In the genomic region with DNA sequence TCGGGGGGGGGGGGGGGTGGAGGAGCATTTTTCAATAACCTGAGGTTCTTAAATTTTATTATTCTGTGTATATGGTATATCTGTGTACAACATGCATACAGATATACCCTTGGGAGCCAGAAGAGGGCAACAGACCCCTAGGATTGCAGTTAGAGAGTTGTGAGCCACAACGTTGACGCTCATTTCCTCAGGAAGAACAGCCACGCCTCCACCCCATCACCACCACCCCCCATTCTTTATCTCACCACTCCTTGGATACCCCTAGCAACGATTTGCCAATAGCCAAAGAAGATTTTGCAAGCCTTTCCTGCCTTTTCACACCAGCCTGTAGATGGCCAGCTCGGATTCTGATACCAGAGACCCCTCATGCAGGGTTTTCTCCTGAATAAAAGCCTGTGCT, we compare ENCODE assay signal across 10 mouse cellular contexts. TPM values are rescaled to one million over a fixed set of nuclear protein-coding genes. Genes with fewer than 3 reads are reported as not detected.
DNase-seq lines count a peak whose midpoint lies in the region; ATAC-seq lines count a peak whose summit lies in the region.
"Had no signal": no experiment of that assay in that cellular context is flagged by ENCODE, and none has a peak within 500 bp of the region (broad histone marks: within the 10 kb centered on the region; RNA-seq: fewer than 3 reads in every experiment).

No protein-coding gene starts in this region.

- DNase-seq in kidney, adult 11 months: no peak
- peak; percentile 13 for DNase-seq in MN1 (ENCODE audit: low spot score)
- DNase-seq in forebrain, embryonic 14.5 days (ENCODE audit: low spot score): peak; percentile 56
- DNase-seq in frontal cortex, postnatal 25 days (ENCODE audit: low spot score in 2 of 2): no peak
- DNase-seq in frontal cortex, postnatal 36 days (ENCODE audit: low spot score in 2 of 2): no peak
- no peak for DNase-seq in layer of hippocampus, postnatal 36 days

- H3K27ac ChIP-seq in kidney, embryonic 14.5 days (ENCODE audit: low read depth, low read length): no peak overlapping the region
- H3K27ac ChIP-seq in forebrain, embryonic 14.5 days (ENCODE audit: low read depth, low read length): 0 out of 2 replicates have a peak overlapping the region, but pooled peaks have one; percentile 11
- no peak overlapping the region for H3K27ac ChIP-seq in midbrain, embryonic 12.5 days (replicated peaks)
- H3K27ac ChIP-seq: embryonic facial prominence, embryonic 12.5 days had no signal

- no peak overlapping the region for H3K4me3 ChIP-seq in kidney, embryonic 14.5 days (ENCODE audit: low read length)
- H3K4me3 ChIP-seq in forebrain, embryonic 14.5 days (ENCODE audit: low read depth, low read length): no peak overlapping the region
- H3K4me3 ChIP-seq in midbrain, embryonic 12.5 days: no peak overlapping the region
- H3K4me3 ChIP-seq: embryonic facial prominence, embryonic 12.5 days had no signal

- 0 out of 2 replicates have a peak, but pooled peaks have one; percentile 39 for ATAC-seq in kidney, embryonic 14.5 days (ENCODE audit: low FRiP score, low TSS enrichment)
- peak; percentile 46; the same call in 1 of the 2 replicates for ATAC-seq in forebrain, embryonic 14.5 days
- 0 out of 2 replicates have a peak, but pooled peaks have one; percentile 34 for ATAC-seq in midbrain, embryonic 12.5 days (ENCODE audit: low FRiP score, low read depth)

- no peaks in the 10 kb centered on the region for H3K27me3 ChIP-seq in kidney, embryonic 14.5 days (ENCODE audit: control insufficient read depth, insufficient read depth, low read length)
- H3K27me3 ChIP-seq in forebrain, embryonic 14.5 days (replicated peaks; ENCODE audit: control insufficient read depth, insufficient read depth, low read length): no peaks in the 10 kb centered on the region
- H3K27me3 ChIP-seq in midbrain, embryonic 12.5 days: no peaks in the 10 kb centered on the region
- H3K27me3 ChIP-seq: embryonic facial prominence, embryonic 12.5 days had no signal

- H3K36me3 ChIP-seq in kidney, embryonic 14.5 days (ENCODE audit: control insufficient read depth, insufficient read depth, low read length): no peaks in the 10 kb centered on the region
- no peaks in the 10 kb centered on the region for H3K36me3 ChIP-seq in forebrain, embryonic 14.5 days (ENCODE audit: control insufficient read depth, insufficient read depth, low read length)
- H3K36me3 ChIP-seq in midbrain, embryonic 12.5 days: no peaks in the 10 kb centered on the region
- H3K36me3 ChIP-seq: embryonic facial prominence, embryonic 12.5 days had no signal

- WGBS in kidney, embryonic 14.5 days: 4% methylated on average over 6 of the region's 6 CpGs
- WGBS in forebrain, embryonic 14.5 days: 2% methylated on average over 6 of the region's 6 CpGs
- 6% methylated on average over 6 of the region's 6 CpGs for WGBS in midbrain, embryonic 12.5 days

- no peaks in the 10 kb centered on the region for H3K4me1 ChIP-seq in kidney, embryonic 14.5 days (ENCODE audit: control insufficient read depth, insufficient read depth, low read length)
- H3K4me1 ChIP-seq in forebrain, embryonic 14.5 days (ENCODE audit: control insufficient read depth, insufficient read depth, low read length): no peaks in the 10 kb centered on the region
- H3K4me1 ChIP-seq in midbrain, embryonic 12.5 days: peaks cover 4% of the 10 kb centered on the region; the same call in 1 of the 2 replicates

- no peak overlapping the region for H3K4me2 ChIP-seq in kidney, embryonic 14.5 days (replicated peaks; ENCODE audit: low read depth, low read length)
- no peak overlapping the region for H3K4me2 ChIP-seq in forebrain, embryonic 14.5 days (ENCODE audit: low read length)
- H3K4me2 ChIP-seq in midbrain, embryonic 12.5 days (replicated peaks): no peak overlapping the region
- H3K4me2 ChIP-seq: embryonic facial prominence, embryonic 12.5 days had no signal

- H3K9me3 ChIP-seq in kidney, embryonic 14.5 days (ENCODE audit: control insufficient read depth, low read length): no peaks in the 10 kb centered on the region
- H3K9me3 ChIP-seq in forebrain, embryonic 14.5 days (replicated peaks; ENCODE audit: control insufficient read depth, low read length): no peaks in the 10 kb centered on the region
- no peaks in the 10 kb centered on the region for H3K9me3 ChIP-seq in midbrain, embryonic 12.5 days
- H3K9me3 ChIP-seq: embryonic facial prominence, embryonic 12.5 days had no signal

- H3K9ac ChIP-seq in kidney, embryonic 14.5 days (ENCODE audit: low read depth, low read length): no peak overlapping the region
- H3K9ac ChIP-seq in forebrain, embryonic 14.5 days (ENCODE audit: low read length): no peak overlapping the region
- no peak overlapping the region for H3K9ac ChIP-seq in midbrain, embryonic 12.5 days (replicated peaks)
- H3K9ac ChIP-seq: embryonic facial prominence, embryonic 12.5 days had no signal

RNA-seq across cellular contexts. Expression of gene Gm9844, which starts 16.3 kb away (rescaled TPM):
- 18.8 and 22.4 TPM in 2 replicates for polyA plus RNA-seq in kidney, embryonic 14.5 days (2014; fragmentation: Nextera tagmentation; extraction: Ambion mirVana)
- polyA plus RNA-seq in forebrain, embryonic 14.5 days (2014; fragmentation: Nextera tagmentation; extraction: Ambion mirVana): 36.6 and 42.2 TPM in 2 replicates
- polyA plus RNA-seq in midbrain, embryonic 12.5 days (2016; fragmentation: Nextera tagmentation; extraction: Ambion mirVana): 23.7 and 24.8 TPM in 2 replicates
- not detected for total RNA-seq in layer of hippocampus, postnatal 36 days (2021)
- total RNA-seq: liver, adult 2 months had no signal
- polyA plus RNA-seq: liver, adult 2 months had no signal

RNA-seq across cellular contexts. Expression of gene Lypd4, which starts 24.0 kb away (rescaled TPM):
- not detected in 2 replicates for polyA plus RNA-seq in kidney, embryonic 14.5 days (2014; fragmentation: Nextera tagmentation; extraction: Ambion mirVana)
- not detected in 2 replicates for polyA plus RNA-seq in forebrain, embryonic 14.5 days (2014; fragmentation: Nextera tagmentation; extraction: Ambion mirVana)
- not detected in 2 replicates for polyA plus RNA-seq in midbrain, embryonic 12.5 days (2016; fragmentation: Nextera tagmentation; extraction: Ambion mirVana)
- total RNA-seq in layer of hippocampus, postnatal 36 days (2021): not detected
- total RNA-seq: liver, adult 2 months had no signal
- polyA plus RNA-seq: embryonic facial prominence, embryonic 12.5 days; liver, adult 2 months had no signal

RNA-seq across cellular contexts. Expression of gene Dmrtc2, which starts 24.1 kb away (rescaled TPM):
- not detected in 2 replicates for polyA plus RNA-seq in kidney, embryonic 14.5 days (2014; fragmentation: Nextera tagmentation; extraction: Ambion mirVana)
- polyA plus RNA-seq in forebrain, embryonic 14.5 days (2014; fragmentation: Nextera tagmentation; extraction: Ambion mirVana): not detected in 2 replicates
- not detected in 2 replicates for polyA plus RNA-seq in midbrain, embryonic 12.5 days (2016; fragmentation: Nextera tagmentation; extraction: Ambion mirVana)
- not detected for total RNA-seq in layer of hippocampus, postnatal 36 days (2021)
- total RNA-seq: liver, adult 2 months had no signal
- polyA plus RNA-seq: embryonic facial prominence, embryonic 12.5 days; liver, adult 2 months had no signal

RNA-seq across cellular contexts. Expression of gene Rps19, which starts 38.5 kb away (rescaled TPM):
- 2,731 and 3,572 TPM in 2 replicates for polyA plus RNA-seq in kidney, embryonic 14.5 days (2014; fragmentation: Nextera tagmentation; extraction: Ambion mirVana)
- 1,541 and 2,138 TPM in 2 replicates for polyA plus RNA-seq in forebrain, embryonic 14.5 days (2014; fragmentation: Nextera tagmentation; extraction: Ambion mirVana)
- polyA plus RNA-seq in midbrain, embryonic 12.5 days (2016; fragmentation: Nextera tagmentation; extraction: Ambion mirVana): 1,467 and 1,476 TPM in 2 replicates
- total RNA-seq in layer of hippocampus, postnatal 36 days (2021): 100 to 1,000 TPM; 490 to 494 TPM

RNA-seq across cellular contexts. Expression of gene Cd79a, which starts 51.5 kb away (rescaled TPM):
- polyA plus RNA-seq in kidney, embryonic 14.5 days (2014; fragmentation: Nextera tagmentation; extraction: Ambion mirVana): 1.5 and 1.6 TPM in 2 replicates
- polyA plus RNA-seq in forebrain, embryonic 14.5 days (2014; fragmentation: Nextera tagmentation; extraction: Ambion mirVana): not detected in 2 replicates
- 0.31 and 0.36 TPM in 2 replicates for polyA plus RNA-seq in midbrain, embryonic 12.5 days (2016; fragmentation: Nextera tagmentation; extraction: Ambion mirVana)
- total RNA-seq in layer of hippocampus, postnatal 36 days (2021): under 1 TPM in 1 of 2 experiments, not detected in 1; 0.43 TPM

Comparison
In these comparisons a context has a peak if more than half of its experiments do, and no peak if none do; other contexts are left out.
1. DNase-seq: peak in MN1 (single experiment) and forebrain, embryonic 14.5 days (single experiment); none in kidney, adult 11 months (single experiment), frontal cortex, postnatal 25 days (0 of 2), frontal cortex, postnatal 36 days (0 of 2) and layer of hippocampus, postnatal 36 days (0 of 2).
2. Peak in every context shown above with its lines, with median percentiles within 50 percentile points of each other: ATAC-seq.